Mouse (Mus musculus) midbrain, embryonic 13.5 days (tissue): Measurements from ENCODE around the gene Slc25a20. TPM values are rescaled to one million over a fixed set of nuclear protein-coding genes. Genes with fewer than 3 reads are reported as not detected.

Experiments used
- ATAC-seq: fragments of 200-750 bp; cut with Nextera tagmentation; 2 replicates; pipeline ENCODE4 v1.8.0; 2017; ENCODE audit warnings: mild to moderate bottlenecking, moderate TSS enrichment, moderate library complexity
- H3K27ac ChIP-seq: fragments of 300-500 bp; sonication (generic); 2 replicates; pipeline ENCODE4 v1.5.1; 2015; ENCODE audit warnings: inconsistent platforms, mild to moderate bottlenecking, moderate library complexity
- H3K27me3 ChIP-seq: fragments of 300-500 bp; sonication (generic); 2 replicates; pipeline ENCODE4 v1.6.1; 2015; ENCODE audit warnings: mild to moderate bottlenecking, inconsistent platforms
- H3K36me3 ChIP-seq: fragments of 300-500 bp; sonication (generic); 2 replicates; pipeline ENCODE4 v1.6.1; 2015; ENCODE audit warnings: mild to moderate bottlenecking, inconsistent platforms
- H3K4me1 ChIP-seq: fragments of 300-500 bp; sonication (generic); replicated peaks from 2 replicates; pipeline ENCODE4 v1.6.1; 2015; ENCODE audit warnings: inconsistent platforms
- H3K4me2 ChIP-seq: fragments of 300-500 bp; sonication (generic); replicated peaks from 2 replicates; pipeline ENCODE4 v1.6.1; 2015; ENCODE audit warnings: moderate library complexity, mild to moderate bottlenecking, inconsistent platforms
- H3K4me3 ChIP-seq: fragments of 300-500 bp; sonication (generic); replicated peaks from 2 replicates; pipeline ENCODE4 v1.5.1; 2015; ENCODE audit warnings: mild to moderate bottlenecking, inconsistent platforms
- H3K9ac ChIP-seq: fragments of 300-500 bp; sonication (generic); replicated peaks from 2 replicates; pipeline ENCODE4 v1.6.1; 2015; ENCODE audit warnings: mild to moderate bottlenecking, inconsistent platforms
- H3K9me3 ChIP-seq: fragments of 300-500 bp; sonication (generic); 2 replicates; pipeline ENCODE4 v1.6.1; 2016; ENCODE audit warnings: mild to moderate bottlenecking, inconsistent platforms
- WGBS: fragments of 180-500 bp; shearing (Covaris S2); methylation state at CpG from one replicate; pipeline ENCODE4 v1.1.7; 2015; 5-methylcytosine and 5-hydroxymethylcytosine counted together
- microRNA-seq: library from miRNA; unstranded; fragments of <30 nt; microRNA quantifications from one replicate; pipeline ENCODE4, GENCODE M21; 2016
- polyA plus RNA-seq: library from polyadenylated mRNA; unstranded; fragments of >200 nt; fragmentation: Nextera tagmentation; extraction: Ambion mirVana; gene quantifications from 2 replicates; pipeline ENCODE4 v1.2.1, GENCODE M21; 2015

Slc25a20 gene
- polyA plus RNA-seq, 1 experiment from 2014 or later, result 40.5 TPM

GRCm38 (mm10) chr9:108704591-108704990 is 42.7 kb downstream of the Slc25a20 start:
- peaks cover 15% of the 10 kb centered on the region for H3K4me1 ChIP-seq
- H3K27me3 ChIP-seq, result no peaks in the 10 kb centered on the region
- H3K36me3 ChIP-seq, result no peaks in the 10 kb centered on the region
- WGBS, result 72% methylated on average over 7 of the region's 7 CpGs
- H3K9me3 ChIP-seq, result no peaks in the 10 kb centered on the region
- no peak overlapping the region for H3K27ac ChIP-seq
- no peak overlapping the region for H3K4me3 ChIP-seq
- no peak for ATAC-seq
- no peak overlapping the region for H3K9ac ChIP-seq
- no peak overlapping the region for H3K4me2 ChIP-seq

DNA sequence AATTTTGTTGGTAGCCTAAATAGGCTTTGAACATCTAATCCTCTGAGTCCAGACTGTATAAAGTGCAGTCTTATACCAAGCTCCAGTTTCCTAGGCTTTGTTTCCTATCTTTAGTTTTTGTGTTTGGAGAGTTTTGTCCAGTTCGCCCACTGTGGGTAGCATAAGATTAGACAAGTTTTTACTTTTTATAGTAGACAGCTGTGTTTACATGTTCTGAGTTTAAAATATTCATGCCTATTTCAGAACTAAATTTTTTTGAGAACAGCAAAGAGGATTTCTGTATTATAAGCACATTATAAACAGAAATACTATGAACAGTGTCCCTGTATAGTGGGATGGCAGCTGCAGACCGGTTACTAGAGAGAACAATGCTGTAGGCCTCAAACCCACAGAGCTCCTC is 45.3 kb downstream of the Slc25a20 start:
- H3K4me1 ChIP-seq, result peaks cover 15% of the 10 kb centered on the region
- H3K27ac ChIP-seq, result no peak overlapping the region
- no peak overlapping the region for H3K9ac ChIP-seq
- 89% methylated on average over 2 of the region's 2 CpGs for WGBS
- H3K36me3 ChIP-seq, result no peaks in the 10 kb centered on the region
- no peaks in the 10 kb centered on the region for H3K9me3 ChIP-seq
- no peak for ATAC-seq
- H3K4me3 ChIP-seq, result no peak overlapping the region
- no peaks in the 10 kb centered on the region for H3K27me3 ChIP-seq
- no peak overlapping the region for H3K4me2 ChIP-seq

GRCm38 (mm10) chr9:108708833-108709232 is 46.9 kb downstream of the Slc25a20 start:
- Histone ChIP-seq H3K27ac (no peak overlapping the region), H3K36me3 (no peaks in the 10 kb centered on the region), H3K27me3 (no peaks in the 10 kb centered on the region), H3K9ac (no peak overlapping the region), H3K9me3 (no peaks in the 10 kb centered on the region), H3K4me1 (peaks cover 8% of the 10 kb centered on the region), H3K4me2 (no peak overlapping the region), H3K4me3 (no peak overlapping the region)
- ATAC-seq, result no peak
- WGBS, result 93% methylated on average over 8 of the region's 8 CpGs

GRCm38 (mm10) chr9:108710767-108711166 is 48.9 kb downstream of the Slc25a20 start:
- ATAC-seq, result no peak
- H3K27ac ChIP-seq, result no peak overlapping the region
- H3K4me3 ChIP-seq, result no peak overlapping the region
- no peaks in the 10 kb centered on the region for H3K9me3 ChIP-seq
- H3K4me2 ChIP-seq, result no peak overlapping the region
- H3K4me1 ChIP-seq, result no peaks in the 10 kb centered on the region
- 80% methylated on average over 7 of the region's 7 CpGs for WGBS
- H3K27me3 ChIP-seq, result no peaks in the 10 kb centered on the region
- 0 out of 2 replicates have a peak, but pooled peaks cover 4% of the 10 kb centered on the region for H3K36me3 ChIP-seq
- no peak overlapping the region for H3K9ac ChIP-seq

GRCm38 (mm10) chr9:108716199-108716598 is 54.3 kb downstream of the Slc25a20 start:
- no peak overlapping the region for H3K4me2 ChIP-seq

DNA sequence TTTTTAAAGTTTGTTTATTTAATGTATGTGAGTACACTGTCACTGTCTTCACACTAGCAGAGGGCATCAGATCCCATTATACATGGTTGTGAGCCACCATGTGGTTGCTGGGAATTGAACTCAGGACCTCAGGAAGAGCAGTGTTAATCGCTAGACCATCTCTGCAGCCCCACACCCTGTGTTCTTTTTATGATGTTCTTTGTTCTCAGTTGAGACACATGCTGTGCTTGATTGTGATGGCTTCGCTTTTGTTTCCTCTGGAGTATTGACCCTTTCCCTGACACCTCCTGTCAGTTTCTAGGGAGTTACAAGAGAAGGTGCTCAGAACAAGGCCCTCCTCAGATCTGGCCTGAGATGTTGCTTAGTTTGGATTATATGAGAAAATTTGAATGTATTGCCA is 61.9 kb downstream of the Slc25a20 start:
- WGBS, result 36% methylated on average over 2 of the region's 2 CpGs
- no peaks in the 10 kb centered on the region for H3K4me1 ChIP-seq
- H3K9ac ChIP-seq, result no peak overlapping the region
- H3K9me3 ChIP-seq, result no peaks in the 10 kb centered on the region
- no peak for ATAC-seq
- no peak overlapping the region for H3K27ac ChIP-seq
- peaks cover 49% of the 10 kb centered on the region for H3K36me3 ChIP-seq
- no peak overlapping the region for H3K4me3 ChIP-seq
- no peak overlapping the region for H3K4me2 ChIP-seq
- no peaks in the 10 kb centered on the region for H3K27me3 ChIP-seq

More at GRCm38 (mm10) chr9:108716199-108716598, 54.3 kb downstream of the Slc25a20 start:
- no peak overlapping the region for H3K9ac ChIP-seq
- no peaks in the 10 kb centered on the region for H3K9me3 ChIP-seq
- WGBS, result 94% methylated on average over 4 of the region's 4 CpGs
- H3K4me1 ChIP-seq, result no peaks in the 10 kb centered on the region
- no peak overlapping the region for H3K27ac ChIP-seq
- ATAC-seq, result no peak
- no peak overlapping the region for H3K4me3 ChIP-seq
- peaks cover 34% of the 10 kb centered on the region for H3K36me3 ChIP-seq
- no peaks in the 10 kb centered on the region for H3K27me3 ChIP-seq

- Histone ChIP-seq H3K36me3 (peaks cover 40% of the 10 kb centered on the region), H3K9me3 (no peaks in the 10 kb centered on the region), H3K4me2 (no peak overlapping the region), H3K4me1 (no peaks in the 10 kb centered on the region), H3K27me3 (no peaks in the 10 kb centered on the region), H3K27ac (no peak overlapping the region), H3K4me3 (no peak overlapping the region), H3K9ac (no peak overlapping the region)
- ATAC-seq, result no peak
- WGBS, result 94% methylated on average over 5 of the region's 5 CpGs
These were observed 64.2 kb downstream of the Slc25a20 start for GRCm38 (mm10) chr9:108726116-108726515.

GRCm38 (mm10) chr9:108729050-108729449 is 67.2 kb downstream of the Slc25a20 start:
- Histone ChIP-seq H3K27ac (no peak overlapping the region), H3K9me3 (no peaks in the 10 kb centered on the region), H3K27me3 (no peaks in the 10 kb centered on the region), H3K4me2 (no peak overlapping the region), H3K36me3 (peaks cover 35% of the 10 kb centered on the region), H3K4me1 (no peaks in the 10 kb centered on the region), H3K9ac (no peak overlapping the region), H3K4me3 (no peak overlapping the region)
- no peak for ATAC-seq

DNA sequence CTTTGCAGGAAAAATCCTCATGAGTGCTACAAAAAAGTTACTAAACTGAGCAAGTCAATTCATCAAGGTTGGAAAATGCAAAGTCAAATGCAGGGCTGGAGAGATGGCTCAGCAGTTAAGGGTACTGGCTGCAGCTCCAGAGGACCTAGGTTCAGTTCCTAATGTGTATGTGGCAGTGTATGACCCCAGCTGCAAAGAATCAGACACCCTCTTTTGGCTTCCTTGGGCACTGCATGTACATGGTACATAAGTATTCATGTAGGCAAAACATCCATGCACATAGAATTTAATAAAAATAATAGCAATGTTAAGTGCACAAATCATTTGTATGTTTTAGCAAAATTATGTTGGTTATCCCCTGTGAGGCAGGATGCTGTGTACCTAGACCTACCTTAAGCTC is 70.6 kb downstream of the Slc25a20 start:
- H3K9me3 ChIP-seq, result no peaks in the 10 kb centered on the region
- no peaks in the 10 kb centered on the region for H3K4me1 ChIP-seq
- no peaks in the 10 kb centered on the region for H3K27me3 ChIP-seq
- ATAC-seq, result no peak
- H3K27ac ChIP-seq, result no peak overlapping the region
- H3K4me2 ChIP-seq, result no peak overlapping the region
- H3K4me3 ChIP-seq, result no peak overlapping the region
- H3K36me3 ChIP-seq, result peaks cover 54% of the 10 kb centered on the region
- H3K9ac ChIP-seq, result no peak overlapping the region

Small RNA genes within 50 kb of the gene (microRNA-seq; reads per million reads assigned to microRNA genes)
- not detected for gene Gm26298

Other genes with a start within 250 kb of the Slc25a20 start
- 1.3 and 1.7 TPM in 2 replicates for gene Ccdc36, start 233.6 kb upstream of the Slc25a20 start, polyA plus RNA-seq
- not detected in 2 replicates for gene BC048562, start 225.6 kb upstream of the Slc25a20 start, polyA plus RNA-seq
- 59.7 and 63.5 TPM in 2 replicates for gene Ccdc71, start 201.6 kb upstream of the Slc25a20 start, polyA plus RNA-seq
- 75.7 and 84.8 TPM in 2 replicates for gene Klhdc8b, start 200.5 kb upstream of the Slc25a20 start, polyA plus RNA-seq
- 20.0 and 24.1 TPM in 2 replicates for gene Lamb2, start 182.4 kb upstream of the Slc25a20 start, polyA plus RNA-seq
- 75.9 and 91.9 TPM in 2 replicates for gene Usp19, start 171.5 kb upstream of the Slc25a20 start, polyA plus RNA-seq
- 70.2 and 70.5 TPM in 2 replicates for gene Qars, start 154.4 kb upstream of the Slc25a20 start, polyA plus RNA-seq
- gene Qrich1, start 145.3 kb upstream of the Slc25a20 start, polyA plus RNA-seq, result 141 and 146 TPM in 2 replicates
- 108 and 115 TPM in 2 replicates for gene Impdh2, start 101.8 kb upstream of the Slc25a20 start, polyA plus RNA-seq
- 73.7 and 79.2 TPM in 2 replicates for gene Ndufaf3, start 94.7 kb upstream of the Slc25a20 start, polyA plus RNA-seq
- gene Dalrd3, start 92.2 kb upstream of the Slc25a20 start, polyA plus RNA-seq, result 321 and 345 TPM in 2 replicates
- gene Wdr6, start 83.3 kb upstream of the Slc25a20 start, polyA plus RNA-seq, result 364 and 380 TPM in 2 replicates
- gene P4htm, start 64.4 kb upstream of the Slc25a20 start, polyA plus RNA-seq, result 24.6 and 27.7 TPM in 2 replicates
- 53.6 and 54.0 TPM in 2 replicates for gene Arih2, start 12.7 kb upstream of the Slc25a20 start, polyA plus RNA-seq
- 49.3 and 54.0 TPM in 2 replicates for gene Prkar2a, start 27.2 kb downstream of the Slc25a20 start, polyA plus RNA-seq
- gene Ip6k2, start 121.7 kb downstream of the Slc25a20 start, polyA plus RNA-seq, result 217 and 238 TPM in 2 replicates
- gene Nckipsd, start 146.3 kb downstream of the Slc25a20 start, polyA plus RNA-seq, result 20.9 and 29.5 TPM in 2 replicates
- 17.7 and 18.0 TPM in 2 replicates for gene Celsr3, start 164.2 kb downstream of the Slc25a20 start, polyA plus RNA-seq
- gene Slc26a6, start 191.2 kb downstream of the Slc25a20 start, polyA plus RNA-seq, result 11.3 and 12.5 TPM in 2 replicates